Mouse (Mus musculus): ENCODE measurements around the gene Atp5s. TPM values are rescaled to one million over a fixed set of nuclear protein-coding genes. Genes with fewer than 3 reads are reported as not detected.

Atp5s gene
- polyA plus RNA-seq, 1 experiment, result 34.9 TPM

- TF ChIP-seq POLR2A (IDR thresholded peaks at IDR 0.05; ENCODE audit: extremely low read depth, insufficient read depth, low read length) (no peak), CTCF (IDR thresholded peaks at IDR 0.05; ENCODE audit: extremely low read depth, insufficient read depth, low read length) (no peak)
- Histone ChIP-seq H3K4me1 (ENCODE audit: control insufficient read depth, insufficient read depth, low read length) (no peaks in the 10 kb centered on the region), H3K27ac (ENCODE audit: insufficient read depth, low read length) (no peak overlapping the region), H3K4me3 (ENCODE audit: insufficient read depth, low read length) (no peak overlapping the region)
Measured at GRCm38 (mm10) chr12:69788380-69788779, 63.6 kb downstream of the Atp5s start.

- peak overlapping the region; percentile 54 for H3K4me3 ChIP-seq (ENCODE audit: insufficient read depth, low read length)
- TF ChIP-seq CTCF (IDR thresholded peaks at IDR 0.05; ENCODE audit: extremely low read depth, insufficient read depth, low read length) (no peak), POLR2A (IDR thresholded peaks at IDR 0.05; ENCODE audit: extremely low read depth, insufficient read depth, low read length) (peak; percentile 57)
- H3K4me1 ChIP-seq (ENCODE audit: control insufficient read depth, insufficient read depth, low read length), result no peaks in the 10 kb centered on the region
- peak overlapping the region; percentile 36 for H3K27ac ChIP-seq (ENCODE audit: insufficient read depth, low read length)
Measured at GRCm38 (mm10) chr12:69789766-69790529, 65.2 kb downstream of the Atp5s start.

DNA sequence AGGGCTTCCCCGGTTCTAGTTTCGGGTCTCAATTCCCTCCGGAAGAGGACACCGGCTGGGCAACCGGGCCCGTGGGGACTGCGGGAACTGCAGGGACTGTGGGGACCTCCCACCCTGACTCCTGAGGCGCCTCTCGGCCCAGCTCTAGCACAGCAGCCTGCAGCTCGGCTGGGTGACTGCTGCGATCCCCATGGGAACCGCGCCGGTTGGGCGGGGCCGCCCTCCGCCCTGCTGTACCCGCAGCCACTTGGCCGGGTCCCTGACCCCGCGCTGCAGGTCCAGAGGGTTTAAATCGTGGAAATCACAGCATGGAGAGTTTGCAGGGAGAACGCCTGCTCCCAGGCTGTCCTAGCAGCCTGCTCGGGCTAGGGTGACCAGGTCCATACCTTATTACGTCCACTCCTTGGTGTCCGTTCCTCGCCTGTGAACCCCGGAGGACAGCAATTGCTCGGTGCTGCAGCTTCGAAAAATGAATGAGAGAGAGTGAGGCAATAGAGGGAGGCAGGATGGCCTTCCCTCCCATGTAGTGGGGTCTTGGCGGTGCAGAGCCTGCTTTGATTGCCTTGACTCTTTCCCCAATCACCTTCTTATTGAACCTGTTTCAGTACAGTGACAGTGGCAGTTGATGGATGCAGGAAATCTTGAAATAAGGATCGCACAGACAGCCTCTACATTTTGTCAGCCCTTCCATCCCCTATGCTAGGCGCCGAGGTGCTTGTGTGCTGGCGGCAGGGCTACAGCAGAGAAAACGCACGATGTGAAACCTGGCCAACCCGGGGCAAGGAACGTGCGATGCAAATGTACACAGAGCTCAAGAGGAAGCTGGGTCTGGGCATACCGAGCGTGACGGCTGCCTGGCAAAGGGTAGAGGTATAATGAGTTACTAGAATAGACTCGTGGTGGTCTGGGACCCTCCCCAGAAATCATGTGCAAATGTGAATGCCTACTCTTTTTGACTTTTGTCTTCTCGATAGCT is 66.1 kb downstream of the Atp5s start, which contains the start of gene Cdkl1:
TSS of gene Cdkl1 (minus strand) at position 738 of the 976 bp plus-strand sequence.
- Histone ChIP-seq H3K27ac (ENCODE audit: insufficient read depth, low read length) (peak within 1 kb of the TSS; percentile 36), H3K4me1 (ENCODE audit: control insufficient read depth, insufficient read depth, low read length) (no peaks in the 10 kb centered on the region), H3K4me3 (ENCODE audit: insufficient read depth, low read length) (peak within 1 kb of the TSS; percentile 54)
- no peak for TF ChIP-seq CTCF (IDR thresholded peaks at IDR 0.05; ENCODE audit: extremely low read depth, insufficient read depth, low read length)
- peak; percentile 34; the same call in 1 of the 2 replicates for TF ChIP-seq POLR2A (IDR thresholded peaks at IDR 0.05; ENCODE audit: extremely low read depth, insufficient read depth, low read length)

Other genes with a start within 250 kb of the Atp5s start
- gene Vcpkmt, start 141.9 kb upstream of the Atp5s start, polyA plus RNA-seq (2012; rRNA removed), result 31.4 TPM in 2 replicates
- 32.1 and 35.0 TPM in 2 replicates for gene Sos2, start 43.1 kb upstream of the Atp5s start, polyA plus RNA-seq (2012; rRNA removed)
- 11.8 and 12.3 TPM in 2 replicates for gene L2hgdh, start 77 bp upstream of the Atp5s start, polyA plus RNA-seq (2012; rRNA removed)
- 13.3 and 19.4 TPM in 2 replicates for gene Cdkl1, start 66.3 kb downstream of the Atp5s start, polyA plus RNA-seq (2012; rRNA removed)
- 108 and 119 TPM in 2 replicates for gene Atl1, start 167.7 kb downstream of the Atp5s start, polyA plus RNA-seq (2012; rRNA removed)
- gene Map4k5, start 168.2 kb downstream of the Atp5s start, polyA plus RNA-seq (2012; rRNA removed), result 25.3 and 25.9 TPM in 2 replicates